Comparison of ENCODE assay signal across 14 mouse cellular contexts in genomic region chr2:165456710-165457109, GRCm38 (mm10). TPM values are rescaled to one million over a fixed set of nuclear protein-coding genes. Genes with fewer than 3 reads are reported as not detected.
A peak's percentile ranks its signal among the peaks of the same experiment; 100 is the strongest.
DNase-seq lines count a peak whose midpoint lies in the region.
"Had no signal": no experiment of that assay in that cellular context is flagged by ENCODE, and none has a peak within 500 bp of the region (broad histone marks: within the 10 kb centered on the region; RNA-seq: fewer than 3 reads in every experiment).

No protein-coding gene starts in this region.

- peak; percentile 20 for DNase-seq in adrenal gland, postnatal 10 days
- no peak for DNase-seq in adrenal gland, postnatal 4 days (ENCODE audit: low spot score in 2 of 2)
- peak; percentile 41 for DNase-seq in 416B (ENCODE audit: low read depth)
- peak; percentile 39 for DNase-seq in c-Kit-positive CD71-negative TER-119-negative erythroid progenitor cells, embryonic 14.5 days (ENCODE audit: low read depth)
- DNase-seq in hindlimb bud, embryonic 11.5 days (ENCODE audit: extremely low spot score, low read depth, low spot score): peak; percentile 31
- no peak for DNase-seq in cerebellum, postnatal 14 days
- DNase-seq in left cerebral cortex, postnatal 36 days (ENCODE audit: low spot score in 2 of 2): no peak
- DNase-seq in urinary bladder, postnatal 14 days (ENCODE audit: low spot score): no peak
- DNase-seq: heart, adult 18-20 months; kidney, adult 9 months; liver, embryonic 13.5 days; right cerebral cortex, postnatal 14 days had no signal

- intact Hi-C loops in left cerebral cortex, postnatal 36 days (cut with DNase I): no loop called here

RNA-seq across cellular contexts. Expression of gene Slc13a3, which starts 16.3 kb away (rescaled TPM):
- 10 to 100 TPM; 17.4 to 38.9 TPM for total RNA-seq in adrenal gland, postnatal 10 days (2021)
- total RNA-seq in adrenal gland, postnatal 4 days (2021): 10 to 100 TPM; 10.3 to 17.0 TPM
- 10 to 100 TPM; 14.1 to 17.0 TPM for total RNA-seq in left cerebral cortex, postnatal 36 days (2021)
- total RNA-seq: hematopoietic stem cell, adult 5-6 weeks had no signal

RNA-seq across cellular contexts. Expression of gene Trp53rka, which starts 36.4 kb away (rescaled TPM):
- 10 to 100 TPM; 13.8 to 16.8 TPM for total RNA-seq in adrenal gland, postnatal 10 days (2021)
- total RNA-seq in adrenal gland, postnatal 4 days (2021): 10 to 100 TPM; 18.1 to 19.1 TPM
- total RNA-seq in left cerebral cortex, postnatal 36 days (2021): 10 to 100 TPM; 17.5 to 22.8 TPM

RNA-seq across cellular contexts. Expression of gene Slc2a10, which starts 46.9 kb away (rescaled TPM):
- total RNA-seq in adrenal gland, postnatal 10 days (2021): 1 to 10 TPM; 1.7 to 2.3 TPM
- 1 to 10 TPM; 2.1 to 2.3 TPM for total RNA-seq in adrenal gland, postnatal 4 days (2021)
- under 1 TPM; 0.54 to 0.88 TPM for total RNA-seq in left cerebral cortex, postnatal 36 days (2021)

RNA-seq across cellular contexts. Expression of gene Ocstamp, which starts 56.5 kb away (rescaled TPM):
- total RNA-seq in adrenal gland, postnatal 10 days (2021): under 1 TPM; 0.30 to 0.51 TPM
- under 1 TPM; 0.08 to 0.45 TPM for total RNA-seq in adrenal gland, postnatal 4 days (2021)
- total RNA-seq in left cerebral cortex, postnatal 36 days (2021): not detected
- total RNA-seq: heart, adult 18-20 months; hematopoietic stem cell, adult 5-6 weeks; layer of hippocampus, postnatal 25 days had no signal

Comparison
In these comparisons a context has a peak if more than half of its experiments do, and no peak if none do; other contexts are left out.
1. DNase-seq: peak in adrenal gland, postnatal 10 days (single experiment), 416B (single experiment), c-Kit-positive CD71-negative TER-119-negative erythroid progenitor cells, embryonic 14.5 days (single experiment) and hindlimb bud, embryonic 11.5 days (single experiment); none in adrenal gland, postnatal 4 days (0 of 2), cerebellum, postnatal 14 days (0 of 2), left cerebral cortex, postnatal 36 days (0 of 2) and urinary bladder, postnatal 14 days (single experiment).